Mouse (Mus musculus) heart, postnatal 36 days (tissue): Measurements from ENCODE around the gene Ube2g1. TPM values are rescaled to one million over a fixed set of nuclear protein-coding genes. Genes with fewer than 3 reads are reported as not detected.
"Not testable (repeated sequence)": the region's sequence is repeated elsewhere in the genome, so short reads cannot be mapped to it uniquely, and the experiment has no call there.

ENCODE experiments used
- DNase-seq, 2 experiments: peaks; one replicate each; pipeline ENCODE4 v3.0.0; 2021 to 2022
- intact Hi-C: fragments of 180-260 bp; cut with DNase I; formaldehyde crosslinking; loops from one replicate; pipeline ENCODE4 v1.15.1; 2025
- total RNA-seq, 2 experiments: library from RNA; stranded (reverse); gene quantifications; 2 replicates each; pipeline ENCODE4 v1.2.3; 2021

The Ube2g1 gene
- total RNA-seq, 2 experiments from 2014 or later, result 63.0 to 65.3 TPM

- intact Hi-C loops, result no loop called here
- DNase-seq, result no peak
These were observed 11.9 kb upstream of the Ube2g1 start for GRCm38 (mm10) chr11:72595010-72595737.

- intact Hi-C loops, result no loop called here
- DNase-seq, result no peak
These were observed 9.3 kb upstream of the Ube2g1 start for GRCm38 (mm10) chr11:72597780-72598179.

- intact Hi-C loops, result loop anchor here (1.0 to 5.0 kb wide), 3 partner anchors 37 to 190 kb away; partner anchors contain the start of genes Cyb5d2 and Zzef1
- peak; percentile 83 to 89 for DNase-seq
These were observed 487 bp downstream of the Ube2g1 start for GRCm38 (mm10) chr11:72607469-72608070.

DNA sequence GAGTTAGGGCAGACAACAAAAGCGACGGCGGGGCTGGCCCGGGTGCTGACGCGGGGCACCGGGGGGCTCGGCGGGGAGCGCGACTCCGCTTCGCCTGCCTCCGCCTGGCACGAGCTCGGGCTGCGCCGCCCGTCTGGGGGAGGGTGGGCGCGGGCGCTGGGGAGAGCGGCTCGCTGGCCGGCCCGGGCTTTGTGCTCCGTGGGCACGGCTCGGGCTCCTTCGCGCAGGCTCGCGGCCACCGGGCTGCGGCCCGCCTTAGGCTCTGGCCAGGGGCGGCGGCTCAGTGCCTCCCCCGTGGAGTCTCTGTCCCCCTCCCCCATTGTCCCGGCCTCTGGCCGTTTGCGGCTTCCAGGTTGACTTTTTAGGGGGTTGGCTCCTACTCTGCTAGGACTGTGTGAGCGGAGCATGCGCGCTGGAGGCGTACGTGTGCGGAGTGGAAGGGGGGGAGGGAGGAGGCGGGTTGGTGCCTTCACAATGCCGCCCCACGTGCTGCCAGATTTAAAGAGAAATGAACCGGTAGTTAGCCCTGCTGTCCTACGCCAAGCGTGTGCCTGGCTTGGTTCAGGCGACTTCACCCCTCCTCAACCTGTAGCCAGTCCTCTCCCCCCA is 1.1 kb downstream of the Ube2g1 start:
- intact Hi-C loops, result loop anchor here (1.0 to 5.0 kb wide), 2 partner anchors 84 to 189 kb away; partner anchors contain the start of genes Cyb5d2 and Zzef1
- peak; percentile 86 to 90 for DNase-seq

DNA sequence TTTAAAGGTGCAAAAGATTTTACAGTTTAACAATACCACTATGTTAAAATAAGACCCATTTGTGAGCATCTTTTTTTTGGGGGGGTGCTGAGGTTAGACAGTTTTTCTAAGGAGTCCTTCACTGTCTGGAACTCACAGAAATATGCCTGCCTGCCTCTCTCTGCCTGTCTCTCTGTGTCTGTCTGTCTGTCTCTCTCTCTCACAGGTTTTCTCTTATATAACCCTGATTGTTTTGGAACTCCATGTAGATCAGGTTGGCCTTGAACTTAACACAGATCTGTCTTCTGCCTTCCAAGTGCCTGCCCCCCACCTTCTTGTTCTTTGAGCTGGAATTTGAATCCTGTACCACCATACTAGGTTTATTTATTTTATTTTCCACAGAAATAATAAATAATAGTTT is 2.2 kb downstream of the Ube2g1 start:
- intact Hi-C loops, result loop anchor here (5.0 kb wide), 1 partner anchor 188 kb away; the partner anchor contains the start of genes Cyb5d2 and Zzef1
- no peak for DNase-seq

GRCm38 (mm10) chr11:72614336-72614735 is 7.3 kb downstream of the Ube2g1 start:
- DNase-seq, intact Hi-C loops: not testable (repeated sequence)

DNA sequence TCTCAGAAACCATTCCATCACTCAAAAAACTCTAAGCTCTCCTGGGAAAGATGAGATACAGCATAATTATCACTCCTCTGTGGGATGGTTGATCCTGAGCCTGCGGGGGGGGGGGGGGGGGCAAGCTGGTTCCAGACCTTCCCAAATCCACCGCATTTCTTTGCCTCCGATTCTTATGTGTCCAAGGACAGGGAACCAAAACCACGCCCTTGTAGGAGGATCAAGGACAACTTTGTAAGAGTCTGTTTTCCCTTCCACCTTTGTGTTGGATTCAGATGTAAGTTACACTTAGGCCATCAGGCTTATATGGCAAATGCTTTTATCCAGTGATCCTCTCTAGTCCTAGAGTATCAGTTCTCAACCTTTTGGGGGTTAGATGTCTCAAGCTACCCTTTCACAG is 8.8 kb downstream of the Ube2g1 start:
- intact Hi-C loops, result no loop called here
- DNase-seq, result no peak

GRCm38 (mm10) chr11:72618476-72618875 is 11.4 kb downstream of the Ube2g1 start:
- DNase-seq, result no peak
- intact Hi-C loops, result no loop called here

DNA sequence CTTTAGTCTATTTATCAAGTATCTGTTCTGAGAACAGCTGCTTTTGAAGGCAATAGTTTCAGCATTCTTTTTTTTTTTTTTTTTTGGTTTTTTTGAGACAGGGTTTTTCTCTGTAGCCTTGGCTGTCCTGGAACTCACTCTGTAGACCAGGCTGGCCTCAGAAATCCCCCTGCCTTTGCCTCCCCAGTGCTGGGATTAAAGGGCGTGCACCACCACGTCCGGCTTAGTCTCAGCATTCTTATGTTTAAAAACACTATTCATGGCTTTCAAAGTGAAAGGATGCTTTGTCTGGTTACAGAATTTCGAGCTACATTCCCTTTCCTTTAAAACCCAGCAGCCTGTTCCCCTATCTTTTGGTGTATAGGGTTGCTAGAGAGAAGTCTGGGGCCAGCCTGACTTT is 35.6 kb downstream of the Ube2g1 start:
- no peak for DNase-seq
- intact Hi-C loops, result no loop called here

GRCm38 (mm10) chr11:72645386-72645785 is 38.3 kb downstream of the Ube2g1 start:
- no peak for DNase-seq
- intact Hi-C loops, result no loop called here

GRCm38 (mm10) chr11:72650347-72650746 is 43.3 kb downstream of the Ube2g1 start:
- intact Hi-C loops, result no loop called here
- no peak for DNase-seq

DNA sequence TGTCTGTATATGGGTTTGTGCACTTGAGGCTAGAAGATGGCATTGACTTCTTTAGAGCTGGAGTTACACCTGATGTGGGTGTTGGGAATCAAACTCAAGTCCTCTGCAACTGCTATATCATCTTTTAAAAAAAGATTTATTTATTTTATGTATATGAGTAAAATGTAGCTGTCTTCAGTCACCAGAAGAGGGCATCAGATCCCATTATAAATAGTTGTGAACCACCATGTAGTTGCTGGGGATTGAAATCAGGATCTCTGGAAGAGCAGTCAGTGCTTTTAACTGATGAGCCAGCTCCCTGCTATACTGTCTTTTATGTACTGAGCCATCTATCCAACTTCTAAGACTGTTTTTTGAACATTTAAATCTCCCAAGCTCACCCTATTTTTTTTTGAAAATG is 52.8 kb downstream of the Ube2g1 start:
- intact Hi-C loops, result loop anchor here (5.0 kb wide), 1 partner anchor 57 kb away; no protein-coding TSS in a partner anchor
- no peak for DNase-seq

DNA sequence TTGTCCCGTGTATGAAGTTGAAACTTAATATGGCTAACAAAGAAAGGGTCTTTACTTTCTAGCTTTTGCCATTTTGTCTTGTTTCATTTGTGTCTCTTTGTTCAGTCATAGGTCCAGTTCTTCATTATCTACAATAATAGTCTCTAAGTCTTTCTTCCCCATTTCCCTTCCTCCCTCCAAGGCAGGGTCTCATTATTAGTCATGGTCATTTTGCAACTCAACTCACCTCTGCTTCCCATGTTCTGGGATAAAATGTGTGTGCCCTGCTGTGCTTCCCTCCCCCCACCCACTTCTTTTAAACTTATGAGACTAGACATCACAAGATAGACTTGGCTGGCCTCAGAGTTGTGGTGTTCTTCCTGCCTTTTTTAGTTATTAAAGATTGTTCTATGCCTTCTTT is 53.3 kb downstream of the Ube2g1 start:
- intact Hi-C loops, result loop anchor here (5.0 kb wide), 1 partner anchor 57 kb away; no protein-coding TSS in a partner anchor
- DNase-seq, result no peak

DNA sequence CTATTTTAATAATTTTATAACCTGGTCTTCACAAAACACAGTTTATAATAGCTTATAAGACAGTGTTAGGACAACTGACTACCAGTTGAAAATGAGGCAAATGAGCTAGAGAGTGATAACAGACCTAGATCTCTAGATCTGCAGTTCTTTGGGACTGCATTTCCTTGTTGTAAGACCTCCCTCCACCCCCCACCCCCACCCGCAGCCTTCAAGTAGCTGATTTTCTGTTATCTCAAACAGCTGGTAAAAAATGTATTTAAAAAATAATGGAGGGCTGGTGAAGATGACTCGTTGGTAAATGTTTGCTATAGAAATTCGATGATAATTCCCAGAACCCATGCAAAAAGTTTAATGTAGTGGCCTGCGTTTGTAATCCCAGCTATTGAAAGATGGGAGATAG is 57.6 kb downstream of the Ube2g1 start:
- intact Hi-C loops, result loop anchor here (5.0 kb wide), 1 partner anchor 53 kb away; no protein-coding TSS in a partner anchor
- no peak for DNase-seq

DNA sequence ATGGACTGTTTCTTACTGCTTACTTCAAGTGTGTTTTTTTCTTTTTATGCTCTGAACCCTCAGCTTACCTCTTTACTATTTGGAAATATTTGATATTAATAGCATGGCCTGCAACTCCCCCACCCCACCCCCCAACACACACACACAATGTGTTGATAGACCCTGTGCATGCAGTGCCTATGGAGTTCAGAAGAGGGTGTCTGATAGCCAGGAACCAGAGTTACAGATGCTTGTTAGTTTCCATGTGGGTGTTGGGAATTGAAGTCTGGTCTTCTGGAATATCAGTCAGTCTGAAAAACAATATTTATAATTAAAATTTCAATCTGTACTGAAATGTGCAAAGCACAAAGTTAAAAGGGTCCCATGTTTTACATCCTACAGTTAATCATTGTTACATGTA is 63.6 kb downstream of the Ube2g1 start:
- no peak for DNase-seq
- intact Hi-C loops, result no loop called here

DNA sequence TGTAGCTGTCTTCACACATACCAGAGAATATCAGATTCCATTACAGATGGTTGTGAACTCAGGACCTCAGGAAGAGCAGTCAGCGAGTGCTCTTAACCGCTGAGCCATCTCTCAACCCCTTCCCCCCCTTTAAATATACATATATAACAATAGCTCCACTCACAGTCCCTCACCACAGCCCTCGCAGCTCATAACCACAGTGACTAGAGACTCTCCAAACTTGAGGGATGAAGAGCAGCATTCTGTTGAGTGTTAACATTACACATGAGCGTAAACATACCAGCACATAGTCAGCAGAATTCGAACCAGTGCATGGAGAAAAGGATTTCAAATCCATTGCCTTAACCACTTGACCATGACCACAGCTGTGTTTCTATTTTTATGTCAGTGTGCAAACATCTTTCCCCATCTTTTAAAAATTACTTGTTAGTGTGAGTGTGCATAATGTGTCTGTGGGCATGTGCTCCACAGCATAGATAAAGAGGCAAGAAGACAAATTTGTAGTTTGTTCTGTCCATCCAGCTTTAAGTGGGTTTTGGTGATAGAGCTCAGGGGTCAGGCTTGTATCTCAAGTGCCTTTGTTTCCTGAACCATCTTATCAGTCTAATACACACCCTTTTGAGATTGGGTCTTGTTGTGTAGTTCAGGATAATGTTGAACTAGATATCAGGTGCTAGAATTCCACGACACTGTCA is 64.4 kb downstream of the Ube2g1 start:
- intact Hi-C loops, result no loop called here
- no peak for DNase-seq

DNA sequence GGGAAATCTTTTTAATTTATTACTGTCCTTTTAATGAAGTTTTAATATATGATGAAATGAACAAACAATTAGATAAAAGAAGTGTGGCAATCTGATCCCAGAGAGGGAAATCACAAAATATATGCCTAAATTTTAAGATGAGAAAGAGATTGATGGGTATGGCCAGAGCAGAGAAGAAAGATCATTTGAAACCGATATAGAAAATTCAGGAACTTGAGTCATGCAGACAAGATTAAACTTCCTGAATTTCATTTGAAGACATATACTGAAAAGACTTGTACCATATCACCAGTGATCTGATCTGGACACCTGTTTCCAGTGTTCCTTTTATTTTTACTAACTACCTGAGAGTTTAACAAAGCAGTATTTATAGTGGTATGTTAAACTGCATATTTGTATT is 65.4 kb downstream of the Ube2g1 start:
- intact Hi-C loops, result no loop called here
- DNase-seq, result no peak

- intact Hi-C loops, result no loop called here
- no peak for DNase-seq
These were observed 68.2 kb downstream of the Ube2g1 start for GRCm38 (mm10) chr11:72675280-72675679.

DNA sequence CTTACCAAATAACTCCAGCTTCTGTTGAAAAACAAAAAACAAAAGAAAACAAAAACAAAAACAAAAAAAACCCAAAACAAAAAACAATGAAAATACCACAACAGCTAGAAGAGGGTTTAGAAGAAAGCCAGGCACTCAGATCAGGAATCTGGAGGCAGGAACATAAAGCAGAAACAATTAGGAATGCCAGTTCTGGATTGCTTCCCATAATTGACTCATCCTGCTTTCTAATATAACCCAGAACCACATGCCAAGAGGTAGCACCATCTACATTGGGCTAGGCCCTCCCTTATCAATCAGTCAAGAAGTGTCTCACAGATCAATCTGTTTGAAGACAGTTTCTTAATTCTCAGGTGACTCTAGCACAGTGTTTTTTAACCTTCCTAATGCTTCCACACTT is 73.6 kb downstream of the Ube2g1 start:
- intact Hi-C loops, result no loop called here

DNA sequence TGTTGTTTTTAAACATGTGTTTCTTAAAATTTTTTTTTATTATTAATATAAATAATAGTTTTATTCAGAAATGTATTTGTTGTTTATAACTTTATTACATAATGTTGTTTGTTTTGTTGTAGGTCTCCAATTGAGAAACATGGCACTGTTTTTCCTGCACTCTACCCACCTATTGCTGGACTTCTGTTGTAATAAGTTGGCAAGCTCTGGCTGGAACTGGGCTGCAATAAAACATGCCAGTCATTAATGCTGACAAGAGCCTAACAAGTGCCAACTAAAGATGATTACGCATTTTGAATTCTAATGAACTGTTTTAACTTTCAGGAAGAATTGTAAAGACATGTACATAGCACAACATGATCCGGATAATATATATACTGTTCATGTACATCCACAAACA is 76.3 kb downstream of the Ube2g1 start:
- intact Hi-C loops, result no loop called here
- DNase-seq, result no peak

More for the DNA sequence above, 73.6 kb downstream of the Ube2g1 start:
- DNase-seq, result no peak

DNA sequence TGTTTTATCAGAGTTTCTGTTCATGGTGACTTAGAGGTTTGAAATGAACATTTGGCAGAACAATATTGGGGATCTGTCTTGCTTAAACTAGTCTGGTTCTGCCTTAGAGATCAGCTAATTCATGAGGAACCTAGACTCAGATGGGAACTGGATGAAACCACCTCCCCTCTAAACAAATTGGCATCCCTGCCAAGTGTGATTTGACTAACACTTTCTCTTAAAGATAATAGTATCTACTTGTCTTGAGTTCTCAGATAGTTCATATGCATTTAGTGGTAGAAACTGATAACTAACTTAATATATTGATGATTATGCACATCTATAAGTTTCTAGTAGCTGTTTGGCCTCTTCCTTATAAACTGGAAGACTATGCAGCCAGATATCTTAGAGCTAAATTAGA is 79.6 kb downstream of the Ube2g1 start:
- intact Hi-C loops, result no loop called here
- no peak for DNase-seq
